Mouse (Mus musculus) midbrain, embryonic 15.5 days (tissue): ENCODE data around the gene Fbxw2. TPM values are rescaled to one million over a fixed set of nuclear protein-coding genes. Genes with fewer than 3 reads are reported as not detected.
A peak's percentile ranks its signal among the peaks of the same experiment; 100 is the strongest.
"Not testable (repeated sequence)": the region's sequence is repeated elsewhere in the genome, so short reads cannot be mapped to it uniquely, and the experiment has no call there.

Experiments
- ATAC-seq: fragments of 200-750 bp; cut with Nextera tagmentation; replicated peaks from 2 replicates; pipeline ENCODE4 v1.8.0; 2017; ENCODE audit warnings: moderate TSS enrichment
- H3K27ac ChIP-seq: fragments of 300-500 bp; sonication (generic); 2 replicates; pipeline ENCODE4 v1.5.1; 2015; ENCODE audit warnings: mild to moderate bottlenecking, inconsistent platforms
- H3K27me3 ChIP-seq: fragments of 300-500 bp; sonication (generic); replicated peaks from 2 replicates; pipeline ENCODE4 v1.6.1; 2015; ENCODE audit warnings: inconsistent platforms
- H3K36me3 ChIP-seq: fragments of 300-500 bp; sonication (generic); replicated peaks from 2 replicates; pipeline ENCODE4 v1.6.1; 2015; ENCODE audit warnings: inconsistent platforms
- H3K4me1 ChIP-seq: fragments of 300-500 bp; sonication (generic); 2 replicates; pipeline ENCODE4 v1.6.1; 2015; ENCODE audit warnings: inconsistent platforms
- H3K4me2 ChIP-seq: fragments of 300-500 bp; sonication (generic); 2 replicates; pipeline ENCODE4 v1.6.1; 2015; ENCODE audit warnings: inconsistent platforms, mild to moderate bottlenecking, moderate library complexity
- H3K4me3 ChIP-seq: fragments of 300-500 bp; sonication (generic); 2 replicates; pipeline ENCODE4 v1.5.1; 2015; ENCODE audit warnings: mild to moderate bottlenecking, inconsistent platforms
- H3K9ac ChIP-seq: fragments of 300-500 bp; sonication (generic); 2 replicates; pipeline ENCODE4 v1.6.1; 2015; ENCODE audit warnings: mild to moderate bottlenecking, inconsistent platforms
- H3K9me3 ChIP-seq: fragments of 300-500 bp; sonication (generic); 2 replicates; pipeline ENCODE4 v1.6.1; 2016; ENCODE audit warnings: inconsistent platforms
- WGBS: fragments of 180-500 bp; shearing (Covaris S2); methylation state at CpG from one replicate; pipeline ENCODE4 v1.1.7; 2015; ENCODE audit warnings: mixed read lengths; 5-methylcytosine and 5-hydroxymethylcytosine counted together
- polyA plus RNA-seq: library from polyadenylated mRNA; unstranded; fragments of >200 nt; fragmentation: Nextera tagmentation; extraction: Ambion mirVana; gene quantifications from 2 replicates; pipeline ENCODE4 v1.2.1, GENCODE M21; 2015

Fbxw2 gene
- polyA plus RNA-seq, result 102 and 107 TPM in 2 replicates

GRCm38 (mm10) chr2:34825827-34826459 is at the start of gene Fbxw2:
Gene Fbxw2, minus strand, starts transcription at chr2:34826311.
- peak within 1 kb of the TSS; percentile 98 for H3K9ac ChIP-seq
- peak within 1 kb of the TSS; percentile 88 for H3K27ac ChIP-seq
- peaks cover 20% of the 10 kb centered on the region for H3K4me1 ChIP-seq
- H3K4me3 ChIP-seq, result peak within 1 kb of the TSS; percentile 99
- H3K9me3 ChIP-seq, result no peaks in the 10 kb centered on the region
- peak; percentile 98 for ATAC-seq
- H3K36me3 ChIP-seq, result no peaks in the 10 kb centered on the region
- no peaks in the 10 kb centered on the region for H3K27me3 ChIP-seq
- under 1% methylated on average over 57 of the region's 57 CpGs for WGBS
- H3K4me2 ChIP-seq, result peak within 1 kb of the TSS; percentile 64

- Histone ChIP-seq H3K36me3 (no peaks in the 10 kb centered on the region), H3K27me3 (peaks cover 20% of the 10 kb centered on the region), H3K4me1 (peaks cover 7% of the 10 kb centered on the region), H3K9me3 (no peaks in the 10 kb centered on the region), H3K9ac (peak within 1 kb of the TSS; percentile 28; the same call in 1 of the 2 replicates), H3K4me3 (no peak within 1 kb of the TSS), H3K27ac (no peak within 1 kb of the TSS), H3K4me2 (peak within 1 kb of the TSS; percentile 17; the same call in 1 of the 2 replicates)
- 16% methylated on average over 8 of the region's 8 CpGs for WGBS
- ATAC-seq, result no peak
These were observed 48.8 kb upstream of the Fbxw2 start, which contains the start of gene Psmd5 for GRCm38 (mm10) chr2:34874816-34875345. Gene Psmd5, minus strand, starts transcription at chr2:34874968.

- no peak within 1 kb of the TSS for H3K4me3 ChIP-seq
- 3% methylated on average over 14 of the region's 14 CpGs for WGBS
These were observed 48.2 kb upstream of the Fbxw2 start, which contains the start of gene Cutal for GRCm38 (mm10) chr2:34874271-34874670. Gene Cutal, plus strand, starts transcription at chr2:34874396.

GRCm38 (mm10) chr2:34870520-34871474 is 44.7 kb upstream of the Fbxw2 start:
- under 1% methylated on average over 67 of the region's 67 CpGs for WGBS

More at GRCm38 (mm10) chr2:34874271-34874670, 48.2 kb upstream of the Fbxw2 start, which contains the start of gene Cutal:
- H3K9ac ChIP-seq, result peak within 1 kb of the TSS; percentile 28; the same call in 1 of the 2 replicates
- no peak for ATAC-seq
- H3K4me1 ChIP-seq, result peaks cover 13% of the 10 kb centered on the region
- no peaks in the 10 kb centered on the region for H3K36me3 ChIP-seq
- H3K4me2 ChIP-seq, result peak within 1 kb of the TSS; percentile 17; the same call in 1 of the 2 replicates
- no peaks in the 10 kb centered on the region for H3K9me3 ChIP-seq
- H3K27ac ChIP-seq, result no peak within 1 kb of the TSS
- peaks cover 20% of the 10 kb centered on the region for H3K27me3 ChIP-seq

GRCm38 (mm10) chr2:34869680-34870079 is 43.6 kb upstream of the Fbxw2 start:
- no peak for ATAC-seq
- WGBS, result 40% methylated on average over 5 of the region's 5 CpGs
- Histone ChIP-seq H3K4me2 (peak overlapping the region; percentile 62), H3K4me3 (peak overlapping the region; percentile 83), H3K9ac (0 out of 2 replicates have a peak overlapping the region, but pooled peaks have one; percentile 6), H3K27ac (no peak overlapping the region), H3K36me3 (peaks cover 7% of the 10 kb centered on the region), H3K4me1 (peaks cover 32% of the 10 kb centered on the region), H3K9me3 (no peaks in the 10 kb centered on the region), H3K27me3 (peaks cover 15% of the 10 kb centered on the region)

More at GRCm38 (mm10) chr2:34870520-34871474, 44.7 kb upstream of the Fbxw2 start:
- H3K27me3 ChIP-seq, result peaks cover 17% of the 10 kb centered on the region
- ATAC-seq, result peak; percentile 99
- peak overlapping the region; percentile 98 for H3K9ac ChIP-seq
- H3K36me3 ChIP-seq, result no peaks in the 10 kb centered on the region
- no peaks in the 10 kb centered on the region for H3K9me3 ChIP-seq
- peak overlapping the region; percentile 83 for H3K4me3 ChIP-seq
- peaks cover 32% of the 10 kb centered on the region for H3K4me1 ChIP-seq
- peak overlapping the region; percentile 91 for H3K27ac ChIP-seq
- H3K4me2 ChIP-seq, result peak overlapping the region; percentile 62

- no peak overlapping the region for H3K4me2 ChIP-seq
- no peaks in the 10 kb centered on the region for H3K9me3 ChIP-seq
- H3K4me1 ChIP-seq, result no peaks in the 10 kb centered on the region
- WGBS, result 94% methylated on average over 8 of the region's 8 CpGs
- H3K9ac ChIP-seq, result no peak overlapping the region
- H3K27ac ChIP-seq, result no peak overlapping the region
- H3K27me3 ChIP-seq, result no peaks in the 10 kb centered on the region
- no peak overlapping the region for H3K4me3 ChIP-seq
- ATAC-seq, result no peak
- peaks cover 74% of the 10 kb centered on the region for H3K36me3 ChIP-seq
These were observed 31.6 kb upstream of the Fbxw2 start for GRCm38 (mm10) chr2:34857728-34858127.

- Histone ChIP-seq H3K36me3 (peaks cover 79% of the 10 kb centered on the region), H3K4me1 (no peaks in the 10 kb centered on the region), H3K9me3 (no peaks in the 10 kb centered on the region), H3K4me2 (no peak overlapping the region), H3K9ac (no peak overlapping the region), H3K27me3 (no peaks in the 10 kb centered on the region), H3K27ac (no peak overlapping the region), H3K4me3 (no peak overlapping the region)
- WGBS, result 88% methylated on average over 4 of the region's 4 CpGs
- no peak for ATAC-seq
These were observed 29.2 kb upstream of the Fbxw2 start for GRCm38 (mm10) chr2:34855265-34855664.

- H3K9ac ChIP-seq, result no peak overlapping the region
- 87% methylated on average over 1 of the region's 1 CpGs for WGBS
- no peaks in the 10 kb centered on the region for H3K27me3 ChIP-seq
- no peak overlapping the region for H3K27ac ChIP-seq
- no peak overlapping the region for H3K4me3 ChIP-seq
- no peak for ATAC-seq
- peaks cover 16% of the 10 kb centered on the region; the same call in 1 of the 2 replicates for H3K36me3 ChIP-seq
- no peak overlapping the region for H3K4me2 ChIP-seq
- H3K4me1 ChIP-seq, result no peaks in the 10 kb centered on the region
- no peaks in the 10 kb centered on the region for H3K9me3 ChIP-seq
These were observed 21.6 kb upstream of the Fbxw2 start for GRCm38 (mm10) chr2:34847702-34848101.

- no peak for ATAC-seq
- 86% methylated on average over 11 of the region's 11 CpGs for WGBS
- no peak overlapping the region for H3K9ac ChIP-seq
- no peaks in the 10 kb centered on the region for H3K27me3 ChIP-seq
- no peak overlapping the region for H3K4me3 ChIP-seq
- H3K9me3 ChIP-seq, result no peaks in the 10 kb centered on the region
- H3K4me2 ChIP-seq, result no peak overlapping the region
- no peak overlapping the region for H3K27ac ChIP-seq
- H3K36me3 ChIP-seq, result no peaks in the 10 kb centered on the region
- H3K4me1 ChIP-seq, result no peaks in the 10 kb centered on the region
These were observed 17.3 kb upstream of the Fbxw2 start for GRCm38 (mm10) chr2:34843211-34843939.

GRCm38 (mm10) chr2:34841706-34842105 is 15.6 kb upstream of the Fbxw2 start:
- WGBS, result 92% methylated on average over 8 of the region's 8 CpGs
- ATAC-seq, result no peak
- Histone ChIP-seq H3K27ac (no peak overlapping the region), H3K9me3 (no peaks in the 10 kb centered on the region), H3K4me2 (no peak overlapping the region), H3K36me3 (no peaks in the 10 kb centered on the region), H3K9ac (no peak overlapping the region), H3K4me3 (no peak overlapping the region), H3K27me3 (no peaks in the 10 kb centered on the region; the same call in 1 of the 2 replicates), H3K4me1 (no peaks in the 10 kb centered on the region)

- H3K4me1 ChIP-seq, H3K4me2 ChIP-seq, H3K27me3 ChIP-seq, ATAC-seq, H3K9me3 ChIP-seq, H3K27ac ChIP-seq, H3K36me3 ChIP-seq, H3K4me3 ChIP-seq, H3K9ac ChIP-seq: not testable (repeated sequence)
- WGBS, result 83% methylated on average over 5 of the region's 5 CpGs
These were observed 14.0 kb upstream of the Fbxw2 start for GRCm38 (mm10) chr2:34840143-34840542.
